Mouse (Mus musculus) intestine, embryonic 14.5 days (tissue): ENCODE results near the gene Olfr279. TPM values are rescaled to one million over a fixed set of nuclear protein-coding genes. Genes with fewer than 3 reads are reported as not detected.

Experiments used
- ATAC-seq: fragments of 200-750 bp; cut with Nextera tagmentation; replicated peaks from 2 replicates; pipeline ENCODE4 v1.8.0; 2017; ENCODE audit warnings: low read depth, moderate number of reproducible peaks, moderate TSS enrichment, moderate library complexity; ENCODE audit not compliant: low FRiP score, low TSS enrichment
- DNase-seq: peaks from one replicate; pipeline ENCODE4 v3.0.0-alpha.2; 2018; ENCODE audit warnings: low spot score
- H3K27ac ChIP-seq: fragments of 300-500 bp; sonication (generic); 2 replicates; pipeline ENCODE4 v1.5.1; 2014; ENCODE audit warnings: low read depth, mild to moderate bottlenecking, control low read depth
- H3K27me3 ChIP-seq: fragments of 300-500 bp; sonication (generic); replicated peaks from 2 replicates; pipeline ENCODE4 v1.6.1; 2014; ENCODE audit warnings: low read length, control low read depth; ENCODE audit not compliant: control insufficient read depth, insufficient read depth
- H3K36me3 ChIP-seq: fragments of 300-500 bp; sonication (generic); 2 replicates; pipeline ENCODE4 v1.6.1; 2014; ENCODE audit warnings: low read length, control low read depth; ENCODE audit not compliant: control insufficient read depth, insufficient read depth
- H3K4me1 ChIP-seq: fragments of 300-500 bp; sonication (generic); replicated peaks from 2 replicates; pipeline ENCODE4 v1.6.1; 2014; ENCODE audit warnings: low read length, control low read depth, mixed read lengths; ENCODE audit not compliant: control insufficient read depth, insufficient read depth
- H3K4me2 ChIP-seq: fragments of 300-500 bp; sonication (generic); 2 replicates; pipeline ENCODE4 v1.6.1; 2014; ENCODE audit warnings: low read length
- H3K4me3 ChIP-seq: fragments of 300-500 bp; sonication (generic); 2 replicates; pipeline ENCODE4 v1.5.1; 2014; ENCODE audit warnings: low read depth, low read length, control low read depth, mixed read lengths
- H3K9ac ChIP-seq: fragments of 300-500 bp; sonication (generic); 2 replicates; pipeline ENCODE4 v1.6.1; 2014; ENCODE audit warnings: mild to moderate bottlenecking, low read length
- H3K9me3 ChIP-seq: fragments of 300-500 bp; sonication (generic); 2 replicates; pipeline ENCODE4 v1.6.1; 2016; ENCODE audit warnings: low read length, control low read depth; ENCODE audit not compliant: control insufficient read depth
- WGBS: fragments of 180-500 bp; shearing (Covaris S2); extraction: QIAGEN DNeasy Blood & Tissue Kit; methylation state at CpG from one replicate; pipeline ENCODE4 v1.1.7; 2014; 5-methylcytosine and 5-hydroxymethylcytosine counted together
- microRNA-seq: library from miRNA; unstranded; fragments of <30 nt; microRNA quantifications from one replicate; pipeline ENCODE4, GENCODE M21; 2016
- polyA plus RNA-seq: library from polyadenylated mRNA; unstranded; fragments of >200 nt; fragmentation: Nextera tagmentation; extraction: Ambion mirVana; gene quantifications from 2 replicates; pipeline ENCODE4 v1.2.1, GENCODE M21; 2014

Olfr279 gene
- polyA plus RNA-seq, 1 experiment from 2014 or later: not detected

- ATAC-seq: no peak
- Histone ChIP-seq H3K4me3 (no peak overlapping the region), H3K27me3 (no peaks in the 10 kb centered on the region), H3K4me1 (no peaks in the 10 kb centered on the region), H3K9ac (no peak overlapping the region), H3K4me2 (no peak overlapping the region), H3K27ac (no peak overlapping the region), H3K36me3 (peaks cover 93% of the 10 kb centered on the region), H3K9me3 (no peaks in the 10 kb centered on the region)
- WGBS: 90% methylated on average over 5 of the region's 5 CpGs
- no peak for DNase-seq
These were observed 54.6 kb downstream of the Olfr279 start for GRCm38 (mm10) chr15:98546843-98547242.

Small RNA genes within 50 kb of the gene (microRNA-seq; reads per million reads assigned to microRNA genes)
- gene Mir1291: 0.93 reads per million, percentile 6 among the genes with 10 or more reads in this experiment

Other genes with a start within 250 kb of the Olfr279 start
- gene H1fnt, start 235.1 kb upstream of the Olfr279 start, polyA plus RNA-seq: not detected in 2 replicates
- 0.41 and 0.71 TPM in 2 replicates for gene Zfp641, start 196.2 kb upstream of the Olfr279 start, polyA plus RNA-seq
- gene Olfr285, start 175.0 kb upstream of the Olfr279 start, polyA plus RNA-seq: not detected in 2 replicates
- not detected in 2 replicates for gene Olfr284, start 151.4 kb upstream of the Olfr279 start, polyA plus RNA-seq
- not detected in 2 replicates for gene Olfr283, start 111.5 kb upstream of the Olfr279 start, polyA plus RNA-seq
- gene Olfr282, start 61.2 kb upstream of the Olfr279 start, polyA plus RNA-seq: not detected in 2 replicates
- not detected in 2 replicates for gene Olfr281, start 39.8 kb upstream of the Olfr279 start, polyA plus RNA-seq
- gene OR5BS1P, start 22.5 kb upstream of the Olfr279 start, polyA plus RNA-seq: not detected in 2 replicates
- 0.57 TPM in 1 of 2 replicates, not detected in the other for gene Lalba, start 9.7 kb upstream of the Olfr279 start, polyA plus RNA-seq
- 97.3 and 99.7 TPM in 2 replicates for gene Kansl2, start 41.9 kb downstream of the Olfr279 start, polyA plus RNA-seq
- 48.7 and 52.6 TPM in 2 replicates for gene Ccnt1, start 78.5 kb downstream of the Olfr279 start, polyA plus RNA-seq
- gene 4930415O20Rik, start 78.6 kb downstream of the Olfr279 start, polyA plus RNA-seq: 0.35 and 0.59 TPM in 2 replicates
- gene Adcy6, start 117.7 kb downstream of the Olfr279 start, polyA plus RNA-seq: 19.8 and 21.9 TPM in 2 replicates
- 31.5 and 34.8 TPM in 2 replicates for gene Cacnb3, start 138.4 kb downstream of the Olfr279 start, polyA plus RNA-seq
- gene Ddx23, start 170.5 kb downstream of the Olfr279 start, polyA plus RNA-seq: 27.1 TPM in 2 replicates
- gene Rnd1, start 185.1 kb downstream of the Olfr279 start, polyA plus RNA-seq: 0.83 and 1.0 TPM in 2 replicates
- 0.57 and 1.6 TPM in 2 replicates for gene Ccdc65, start 215.8 kb downstream of the Olfr279 start, polyA plus RNA-seq
- gene Fkbp11, start 235.8 kb downstream of the Olfr279 start, polyA plus RNA-seq: 47.9 and 53.1 TPM in 2 replicates